Mouse (Mus musculus) brain, embryonic 14.5 days (tissue): ENCODE data around the gene Ifitm7. TPM values are rescaled to one million over a fixed set of nuclear protein-coding genes. Genes with fewer than 3 reads are reported as not detected.

Experiments
- DNase-seq: peaks from one replicate; pipeline ENCODE4 v3.0.0-alpha.2; 2011; ENCODE audit warnings: low read depth
- CTCF ChIP-seq: fragments of 200-500 bp; IDR thresholded peaks from 2 replicates; pipeline ENCODE4 v1.5.1; 2012; ENCODE audit warnings: inconsistent platforms, mild to moderate bottlenecking, moderate library complexity, borderline replicate concordance; ENCODE audit not compliant: insufficient read depth, insufficient read length; ENCODE audit errors: extremely low read depth
- POLR2A ChIP-seq: fragments of 200-500 bp; IDR thresholded peaks from 2 replicates; pipeline ENCODE4 v1.6.1; 2012; ENCODE audit warnings: mild to moderate bottlenecking, inconsistent platforms, borderline replicate concordance; ENCODE audit not compliant: poor library complexity, insufficient read depth, insufficient read length, severe bottlenecking; ENCODE audit errors: extremely low read depth
- polyA plus RNA-seq: library from polyadenylated mRNA; depleted of rRNA; stranded (reverse); fragments of >200 nt; gene quantifications from 2 replicates; pipeline ENCODE4 v1.2.3, GENCODE M21; 2012; rRNA removed

Gene Ifitm7
- polyA plus RNA-seq = 1.4 and 1.6 TPM in 2 replicates

DNA sequence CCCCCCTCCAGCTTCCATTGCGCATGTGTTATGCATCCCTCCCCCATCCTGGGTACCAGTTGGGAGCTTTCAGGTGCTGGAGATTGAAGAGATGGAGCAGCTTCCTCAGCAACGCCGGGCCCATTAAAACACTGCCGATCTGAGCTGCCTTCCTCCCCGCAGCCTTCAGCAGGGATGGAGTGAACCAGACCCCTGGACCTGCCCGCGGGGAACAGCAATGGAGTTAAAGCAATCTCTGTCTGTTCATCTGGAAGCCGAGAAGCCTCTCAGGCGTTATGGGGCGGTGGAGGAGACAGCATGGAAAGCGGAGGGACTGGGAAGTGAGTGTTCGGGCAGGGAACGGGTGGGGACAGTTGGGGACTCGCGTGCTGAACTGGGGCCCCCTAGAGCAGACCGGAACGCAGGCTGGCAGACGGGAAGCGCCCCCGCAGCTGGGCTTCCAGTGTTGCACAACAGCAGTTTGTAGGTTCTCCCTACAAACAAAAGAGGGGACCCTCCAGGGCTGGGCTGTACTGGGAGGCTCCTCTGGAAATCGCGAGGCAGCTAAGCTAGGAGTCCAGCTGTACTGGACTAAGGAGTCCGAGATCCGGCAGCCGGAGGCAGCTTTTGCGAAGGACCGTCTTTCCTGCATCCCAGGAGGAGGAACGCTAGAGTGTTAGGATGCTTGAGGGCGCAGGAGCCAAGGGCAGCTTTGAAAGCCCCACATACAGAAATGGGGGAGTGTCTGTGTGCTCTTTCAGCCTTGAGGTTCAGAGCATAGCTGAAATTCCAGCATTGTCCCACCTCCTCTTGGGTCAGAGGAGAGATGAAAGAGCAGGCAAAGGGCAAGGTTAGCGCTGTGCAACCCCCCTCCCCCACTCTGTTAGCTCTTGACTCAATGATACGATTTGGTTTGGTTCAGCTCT, at the start of gene Ifitm7, which contains the start of gene 2900011O08Rik:
Ifitm7 (minus strand) TSS at position 315 of the 905 bp plus-strand sequence.
2900011O08Rik (plus strand) TSS at position 31 of the 905 bp plus-strand sequence.
- TF ChIP-seq POLR2A = peak; percentile 28; the same call in 1 of the 2 replicates
- no peak for TF ChIP-seq CTCF

GRCm38 (mm10) chr16:14033076-14033475, 46.4 kb upstream of the Ifitm7 start:
- TF ChIP-seq CTCF = no peak
- TF ChIP-seq POLR2A = no peak
- no peak for DNase-seq

More for the DNA sequence above, at the start of gene Ifitm7, which contains the start of gene 2900011O08Rik:
- DNase-seq = peak; percentile 86

GRCm38 (mm10) chr16:14030650-14031049, 44.0 kb upstream of the Ifitm7 start:
- DNase-seq = no peak
- TF ChIP-seq POLR2A (no peak), CTCF (no peak; the same call in 1 of the 2 replicates)

DNA sequence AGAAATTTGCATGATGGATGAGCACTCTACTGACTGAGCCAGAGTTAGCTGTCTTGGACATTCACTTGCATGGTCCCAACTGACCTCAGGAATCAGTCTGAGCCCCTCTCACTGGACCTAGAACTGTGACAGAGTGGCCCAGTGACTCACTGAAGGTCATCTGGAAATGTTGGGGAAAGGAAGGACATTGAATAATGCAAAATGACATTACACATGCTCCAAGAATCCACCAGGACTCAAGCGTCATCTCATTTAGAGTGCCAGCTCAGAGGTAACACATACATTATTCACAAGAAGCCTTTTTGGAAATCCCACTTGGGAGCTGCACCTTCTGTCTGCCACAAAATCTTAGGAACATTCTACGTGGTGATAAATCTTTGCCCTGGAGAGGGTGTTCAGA, 43.2 kb upstream of the Ifitm7 start:
- no peak for DNase-seq
- no peak for TF ChIP-seq POLR2A
- TF ChIP-seq CTCF = no peak

- DNase-seq = no peak
- no peak for TF ChIP-seq POLR2A
- no peak for TF ChIP-seq CTCF
Measured at GRCm38 (mm10) chr16:14029072-14029471, 42.4 kb upstream of the Ifitm7 start.

DNA sequence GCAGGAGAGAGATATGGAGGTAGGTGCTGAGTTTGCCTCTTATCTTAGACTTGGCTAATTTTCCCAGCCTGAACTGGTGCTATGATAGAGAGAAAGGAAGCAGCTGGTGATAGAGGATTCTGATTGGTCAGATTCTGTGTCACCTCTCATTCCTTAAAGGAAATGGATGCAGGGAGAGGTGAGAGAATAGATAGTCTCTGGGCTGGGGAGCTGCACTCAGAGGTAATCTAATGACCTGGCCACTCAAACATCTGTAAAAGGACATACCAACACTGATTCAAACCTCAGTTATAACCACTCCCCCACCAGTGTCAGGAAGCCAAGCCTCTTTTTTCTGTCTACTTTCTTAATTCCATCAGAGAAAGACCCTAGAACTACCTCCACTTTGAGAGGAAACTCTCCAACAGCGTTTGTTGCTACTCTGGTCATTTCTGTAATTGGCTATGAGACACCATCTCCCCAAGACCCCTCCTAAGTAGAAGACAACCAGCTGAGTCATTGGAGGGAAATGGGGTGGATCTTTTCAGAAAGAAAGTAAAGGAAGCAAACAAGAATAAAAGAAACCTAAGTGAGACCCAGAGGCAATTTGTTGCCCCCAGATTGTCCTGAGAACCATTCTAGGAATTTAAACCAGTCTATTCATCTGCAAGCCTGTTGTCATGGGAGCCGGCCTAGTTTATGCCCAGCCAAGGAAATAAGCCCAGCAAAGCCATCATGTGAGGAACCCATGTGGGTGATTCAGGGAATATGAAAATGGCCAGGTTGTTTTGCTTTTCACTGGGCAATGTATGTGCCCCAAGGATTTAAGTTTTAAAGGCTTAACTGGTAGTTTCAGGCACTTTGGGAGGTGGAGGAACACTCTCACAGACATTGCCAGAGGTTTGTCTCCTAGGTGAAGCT, 38.7 kb upstream of the Ifitm7 start:
- peak; percentile 39 for DNase-seq
- TF ChIP-seq POLR2A (no peak), CTCF (no peak)

DNA sequence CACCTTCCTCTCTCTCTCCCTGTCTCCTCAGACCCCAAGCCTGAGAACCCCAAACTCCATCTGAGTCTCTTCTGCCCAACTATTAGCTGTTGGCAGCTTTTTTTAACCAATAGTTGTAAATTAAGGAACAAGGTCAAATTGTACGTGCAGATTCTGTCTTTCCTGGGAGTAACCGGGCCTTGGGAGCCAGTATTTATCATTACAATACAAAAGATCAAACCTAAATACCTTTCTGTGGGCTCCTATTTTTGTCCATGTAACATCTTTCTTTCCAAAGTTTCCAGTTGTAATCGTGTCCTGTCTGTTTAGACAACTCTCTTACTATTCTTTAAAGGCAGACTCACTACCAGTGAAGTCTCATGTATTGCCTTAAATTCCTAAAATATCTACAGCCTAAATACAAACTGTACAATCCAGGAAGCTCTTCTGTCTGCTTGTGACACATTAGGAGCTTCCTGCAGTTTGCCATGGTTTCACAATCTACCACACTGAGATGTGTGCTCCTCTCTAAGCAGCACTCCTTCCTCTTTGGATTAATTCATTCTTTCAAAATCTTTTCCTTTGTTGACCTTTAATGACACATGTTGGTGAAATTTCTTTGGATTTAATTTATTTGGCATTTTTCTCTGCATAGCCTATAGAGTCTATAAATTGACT, 34.6 kb upstream of the Ifitm7 start:
- TF ChIP-seq CTCF (no peak), POLR2A (no peak)

DNA sequence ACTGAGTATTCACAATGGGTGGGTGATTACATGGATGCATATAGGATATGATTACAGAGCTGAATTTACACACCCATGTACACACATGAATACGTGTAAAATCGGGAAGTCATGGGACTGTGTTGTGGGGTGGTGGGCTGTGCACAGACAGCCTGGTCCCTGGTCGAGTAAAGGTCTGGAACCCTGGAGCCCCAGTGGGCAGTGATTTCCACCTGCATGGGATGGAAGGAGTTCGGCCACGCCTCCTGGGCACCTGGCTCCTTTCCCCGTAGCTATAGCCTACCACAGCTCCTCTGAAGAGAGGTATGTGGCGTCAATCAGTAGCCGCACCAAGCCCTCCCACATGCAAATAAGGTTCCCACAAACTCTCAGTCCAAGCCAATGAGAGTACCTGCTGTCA, 30.6 kb upstream of the Ifitm7 start:
- DNase-seq = no peak
- TF ChIP-seq CTCF (no peak), POLR2A (no peak)

More for the DNA sequence above, 34.6 kb upstream of the Ifitm7 start:
- no peak for DNase-seq

DNA sequence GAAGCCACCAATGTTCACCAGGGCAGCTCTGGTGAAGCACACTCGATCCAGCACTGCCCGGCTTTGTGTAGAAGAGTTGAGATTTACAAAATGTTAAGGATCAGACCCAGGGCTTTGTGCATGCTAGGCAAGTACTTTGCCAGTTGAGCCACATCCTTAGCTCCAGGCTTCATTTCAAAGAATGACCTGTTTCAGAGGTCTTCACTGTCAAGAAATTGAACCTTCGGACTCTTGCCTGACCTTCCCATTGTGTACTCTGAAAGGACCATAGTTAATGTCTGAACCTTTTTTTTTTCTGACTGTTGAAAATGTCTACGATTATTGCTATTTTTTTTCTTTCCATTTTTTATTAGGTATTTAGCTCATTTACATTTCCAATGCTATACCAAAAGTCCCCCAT, 23.3 kb upstream of the Ifitm7 start:
- no peak for DNase-seq
- TF ChIP-seq POLR2A = no peak

- TF ChIP-seq POLR2A = no peak
- no peak for TF ChIP-seq CTCF
- no peak for DNase-seq
Measured at GRCm38 (mm10) chr16:14008708-14009107, 22.0 kb upstream of the Ifitm7 start.
